Mouse (Mus musculus): ENCODE data around the gene Adora2a. TPM values are rescaled to one million over a fixed set of nuclear protein-coding genes. Genes with fewer than 3 reads are reported as not detected.
A peak's percentile ranks its signal among the peaks of the same experiment; 100 is the strongest.
"Not testable (repeated sequence)": the region's sequence is repeated elsewhere in the genome, so short reads cannot be mapped to it uniquely, and the experiment has no call there.

Adora2a gene
- 3.1 and 3.7 TPM in 2 replicates for polyA plus RNA-seq (2016; fragmentation: Nextera tagmentation; extraction: Ambion mirVana)

DNA sequence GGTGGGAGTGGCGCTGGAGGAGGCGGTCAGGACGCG is at the start of gene Adora2a:
Gene Adora2a (plus strand): TSS at position 6 of the 36 bp plus-strand sequence.
- Histone ChIP-seq H3K9ac (peak within 1 kb of the TSS; percentile 69), H3K27me3 (replicated peaks) (peaks cover 27% of the 10 kb centered on the region), H3K27ac (ENCODE audit: poor library complexity, severe bottlenecking) (peak within 1 kb of the TSS; percentile 12; the same call in 1 of the 2 replicates), H3K36me3 (peaks cover 12% of the 10 kb centered on the region), H3K4me2 (peak within 1 kb of the TSS; percentile 76), H3K4me1 (replicated peaks) (peaks cover 38% of the 10 kb centered on the region), H3K9me3 (replicated peaks) (no peaks in the 10 kb centered on the region), H3K4me3 (peak within 1 kb of the TSS; percentile 58)
- no peak for ATAC-seq (ENCODE audit: insufficient number of reproducible peaks, low FRiP score)
- 0% methylated on average over 4 of the region's 4 CpGs for WGBS

DNA sequence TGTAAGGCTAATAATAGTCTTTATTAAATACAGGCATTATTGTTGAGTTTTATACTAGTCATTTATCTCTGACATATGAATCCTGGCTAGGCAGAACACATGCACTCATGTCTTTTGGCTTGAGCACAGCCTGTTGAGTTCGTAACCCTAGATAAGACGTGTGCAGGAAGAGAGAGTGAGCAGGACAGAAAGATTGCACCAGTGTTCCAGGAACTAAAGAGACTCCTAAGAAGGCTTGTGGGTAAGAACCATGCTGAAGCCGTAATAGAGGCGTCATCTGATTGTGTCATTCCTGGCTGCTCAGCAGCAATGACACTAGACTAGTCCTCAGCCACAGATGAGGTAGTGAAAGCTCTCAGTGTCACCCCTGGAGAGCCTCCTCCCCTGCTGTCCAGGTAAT is 43.7 kb upstream of the Adora2a start:
- no peaks in the 10 kb centered on the region for H3K27me3 ChIP-seq (replicated peaks)
- 32% methylated on average over 4 of the region's 4 CpGs for whole genome bisulfite sequencing
- no peak overlapping the region for H3K4me3 ChIP-seq
- H3K4me2 ChIP-seq: no peak overlapping the region
- no peaks in the 10 kb centered on the region for H3K9me3 ChIP-seq (replicated peaks)
- H3K9ac ChIP-seq: no peak overlapping the region; the same call in 1 of the 2 replicates
- ATAC-seq (ENCODE audit: insufficient number of reproducible peaks, low FRiP score): no peak
- no peak overlapping the region for H3K27ac ChIP-seq (ENCODE audit: poor library complexity, severe bottlenecking)
- peaks cover 46% of the 10 kb centered on the region for H3K36me3 ChIP-seq
- H3K4me1 ChIP-seq (replicated peaks): peaks cover 11% of the 10 kb centered on the region

DNA sequence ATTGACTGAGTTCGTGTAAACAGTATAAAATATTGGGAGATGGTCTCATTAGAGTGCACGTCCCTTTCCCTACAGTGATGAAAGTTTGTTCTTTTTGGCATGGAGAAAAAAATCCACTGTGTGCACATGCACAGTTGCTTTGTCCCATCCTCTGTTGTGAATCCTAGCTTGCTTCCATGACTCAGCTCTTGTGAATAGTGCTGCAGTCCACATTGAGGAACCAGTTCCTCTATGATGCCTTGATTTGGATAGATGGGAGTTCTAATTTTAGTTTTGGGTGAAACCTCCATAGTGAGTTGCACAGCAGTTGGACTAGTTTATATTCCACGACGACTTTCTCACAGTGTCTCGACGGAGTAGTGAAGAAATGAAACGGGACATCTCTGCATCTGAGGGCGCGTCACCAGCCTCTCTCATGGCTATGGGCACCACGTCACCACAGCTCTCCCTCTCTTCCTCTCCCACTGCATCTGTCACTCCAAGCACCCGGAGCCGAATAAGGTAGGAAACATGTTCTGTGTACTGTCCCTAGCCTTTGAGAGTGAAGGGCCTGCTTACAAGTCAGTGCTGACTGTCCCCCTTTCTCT is 40.2 kb upstream of the Adora2a start:
- no peak for ATAC-seq (ENCODE audit: insufficient number of reproducible peaks, low FRiP score)
- Histone ChIP-seq H3K9me3 (replicated peaks) (no peaks in the 10 kb centered on the region), H3K4me3 (no peak overlapping the region), H3K36me3 (peaks cover 42% of the 10 kb centered on the region), H3K4me1 (replicated peaks) (peaks cover 11% of the 10 kb centered on the region), H3K9ac (no peak overlapping the region), H3K27ac (ENCODE audit: poor library complexity, severe bottlenecking) (no peak overlapping the region), H3K27me3 (replicated peaks) (no peaks in the 10 kb centered on the region), H3K4me2 (no peak overlapping the region)
- 89% methylated on average over 12 of the region's 12 CpGs for WGBS

DNA sequence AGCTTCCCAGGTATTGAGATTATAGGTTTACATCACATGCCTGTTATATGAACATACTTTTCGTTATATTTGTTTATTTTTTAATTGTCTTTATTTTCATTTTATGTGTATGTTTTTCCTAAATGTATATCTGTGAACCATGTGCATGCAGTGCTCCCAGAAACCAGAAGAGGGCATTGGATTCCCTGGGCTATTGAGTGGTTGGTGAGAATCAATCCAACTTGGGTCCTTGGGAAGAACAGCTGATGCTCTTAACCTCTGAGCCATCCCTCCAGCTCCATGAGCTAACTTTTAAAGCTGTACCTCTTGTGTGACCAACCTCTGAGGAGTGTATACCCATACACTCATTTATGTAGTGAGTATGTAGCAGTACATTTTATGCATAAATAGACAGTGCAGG is 39.2 kb upstream of the Adora2a start:
- H3K27ac ChIP-seq (ENCODE audit: poor library complexity, severe bottlenecking): no peak overlapping the region
- H3K4me1 ChIP-seq (replicated peaks): peaks cover 8% of the 10 kb centered on the region
- H3K9ac ChIP-seq: no peak overlapping the region
- H3K4me2 ChIP-seq: no peak overlapping the region
- H3K9me3 ChIP-seq (replicated peaks): no peaks in the 10 kb centered on the region
- H3K27me3 ChIP-seq (replicated peaks): no peaks in the 10 kb centered on the region
- WGBS: 70% methylated on average over 1 of the region's 1 CpGs
- H3K4me3 ChIP-seq: no peak overlapping the region
- peaks cover 42% of the 10 kb centered on the region for H3K36me3 ChIP-seq
- no peak for ATAC-seq (ENCODE audit: insufficient number of reproducible peaks, low FRiP score)

DNA sequence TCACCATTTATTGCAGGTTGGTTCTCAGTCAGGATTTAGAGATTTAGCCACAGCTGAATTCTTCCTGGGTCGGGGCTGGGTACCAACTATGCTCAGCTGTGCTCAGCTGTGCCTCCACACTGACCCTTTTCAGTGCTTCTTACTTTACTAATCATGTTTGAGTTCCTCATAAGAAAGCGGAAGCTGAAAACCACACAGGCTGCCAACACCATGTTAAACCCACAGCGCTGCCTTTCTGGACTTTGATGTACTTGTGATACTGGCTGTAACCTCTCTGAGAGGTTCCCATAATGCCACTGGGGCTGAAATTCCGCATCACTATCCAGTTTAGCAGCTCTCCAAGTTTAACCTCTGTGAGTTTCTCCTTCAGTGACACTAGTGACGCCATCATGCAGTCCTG is 34.0 kb upstream of the Adora2a start:
- no peak overlapping the region for H3K4me3 ChIP-seq
- H3K27me3 ChIP-seq (replicated peaks): no peaks in the 10 kb centered on the region
- no peak overlapping the region for H3K9ac ChIP-seq
- no peak overlapping the region for H3K27ac ChIP-seq (ENCODE audit: poor library complexity, severe bottlenecking)
- no peaks in the 10 kb centered on the region for H3K9me3 ChIP-seq (replicated peaks)
- WGBS: 85% methylated on average over 5 of the region's 5 CpGs
- no peak for ATAC-seq (ENCODE audit: insufficient number of reproducible peaks, low FRiP score)
- 0 out of 2 replicates have a peak, but pooled peaks cover 4% of the 10 kb centered on the region for H3K4me1 ChIP-seq (replicated peaks)
- H3K4me2 ChIP-seq: no peak overlapping the region
- H3K36me3 ChIP-seq: peaks cover 42% of the 10 kb centered on the region

DNA sequence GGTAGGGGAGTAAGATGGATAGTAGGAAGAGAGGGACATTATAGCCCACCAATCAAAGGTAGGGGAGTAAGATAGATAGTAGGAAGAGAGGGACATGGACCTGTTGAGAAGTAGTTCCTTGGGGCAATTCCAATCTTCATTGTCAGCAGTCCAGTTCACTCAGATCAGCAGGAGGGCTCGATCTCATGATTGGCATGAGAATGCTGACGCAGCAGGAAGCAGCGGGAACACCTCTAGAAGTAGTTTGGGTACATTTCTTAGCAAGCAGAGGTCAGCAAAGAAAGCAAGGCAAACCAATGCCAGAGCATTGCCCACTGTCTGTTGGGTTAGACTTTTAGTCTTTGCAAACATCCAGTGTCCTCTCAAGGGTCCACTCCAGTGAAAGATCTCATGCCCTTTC is 32.9 kb upstream of the Adora2a start:
- 94% methylated on average over 3 of the region's 3 CpGs for WGBS
- no peak for ATAC-seq (ENCODE audit: insufficient number of reproducible peaks, low FRiP score)

DNA sequence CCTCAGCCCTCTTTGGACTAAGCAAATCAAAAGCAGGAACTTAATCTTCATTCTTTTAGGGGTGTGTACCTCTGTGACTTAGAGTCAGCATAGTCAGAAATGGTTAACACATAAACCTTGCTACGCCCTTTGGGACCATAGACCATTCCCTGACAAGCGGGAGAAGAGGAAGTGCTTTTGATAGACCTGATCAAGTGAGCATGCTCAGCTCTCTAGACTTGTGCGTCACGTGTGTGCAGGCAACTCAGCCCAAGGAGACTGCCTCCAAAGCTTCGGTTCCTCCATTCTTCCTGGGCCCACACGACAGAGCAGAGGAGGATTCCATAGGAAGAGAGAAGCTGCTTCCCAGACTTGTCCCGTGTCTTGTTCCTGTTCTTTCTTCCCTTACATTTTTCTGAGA is 28.1 kb upstream of the Adora2a start:
- no peak for ATAC-seq (ENCODE audit: insufficient number of reproducible peaks, low FRiP score)
- Histone ChIP-seq H3K4me1 (replicated peaks) (peaks cover 5% of the 10 kb centered on the region), H3K27me3 (replicated peaks) (no peaks in the 10 kb centered on the region), H3K36me3 (peaks cover 28% of the 10 kb centered on the region), H3K4me3 (no peak overlapping the region), H3K9me3 (replicated peaks) (no peaks in the 10 kb centered on the region), H3K4me2 (no peak overlapping the region), H3K9ac (no peak overlapping the region), H3K27ac (ENCODE audit: poor library complexity, severe bottlenecking) (no peak overlapping the region)
- WGBS: 73% methylated on average over 7 of the region's 7 CpGs

More for the DNA sequence above, 32.9 kb upstream of the Adora2a start:
- H3K4me3 ChIP-seq: no peak overlapping the region
- H3K9me3 ChIP-seq (replicated peaks): no peaks in the 10 kb centered on the region
- H3K27me3 ChIP-seq (replicated peaks): no peaks in the 10 kb centered on the region
- H3K4me1 ChIP-seq (replicated peaks): 0 out of 2 replicates have a peak, but pooled peaks cover 4% of the 10 kb centered on the region
- H3K9ac ChIP-seq: no peak overlapping the region
- no peak overlapping the region for H3K4me2 ChIP-seq
- H3K36me3 ChIP-seq: peaks cover 40% of the 10 kb centered on the region
- no peak overlapping the region for H3K27ac ChIP-seq (ENCODE audit: poor library complexity, severe bottlenecking)

DNA sequence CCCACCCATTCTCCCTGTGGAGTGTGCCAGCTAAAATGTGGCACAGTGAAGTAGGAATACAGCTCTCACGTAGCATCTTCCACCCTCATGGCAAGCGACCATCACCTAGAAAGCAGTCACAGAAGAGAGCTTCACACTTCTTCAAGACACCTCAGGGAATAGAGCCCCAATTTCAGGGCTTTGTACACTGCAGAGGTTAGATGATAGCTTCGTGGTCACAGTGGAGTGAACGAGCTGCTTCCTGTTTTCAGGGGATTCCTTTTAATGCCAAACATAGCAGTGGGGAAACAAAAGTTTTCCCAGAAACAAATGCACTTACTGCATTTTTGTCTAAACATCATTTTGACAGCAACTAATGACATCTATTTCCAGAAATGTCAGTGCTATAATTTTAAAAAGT is 27.3 kb upstream of the Adora2a start:
- Histone ChIP-seq H3K27ac (ENCODE audit: poor library complexity, severe bottlenecking) (no peak overlapping the region), H3K9ac (no peak overlapping the region), H3K4me2 (no peak overlapping the region), H3K4me3 (no peak overlapping the region), H3K9me3 (replicated peaks) (no peaks in the 10 kb centered on the region), H3K36me3 (peaks cover 23% of the 10 kb centered on the region), H3K27me3 (replicated peaks) (no peaks in the 10 kb centered on the region), H3K4me1 (replicated peaks) (peaks cover 10% of the 10 kb centered on the region)
- WGBS: 61% methylated on average over 4 of the region's 4 CpGs
- ATAC-seq (ENCODE audit: insufficient number of reproducible peaks, low FRiP score): no peak

DNA sequence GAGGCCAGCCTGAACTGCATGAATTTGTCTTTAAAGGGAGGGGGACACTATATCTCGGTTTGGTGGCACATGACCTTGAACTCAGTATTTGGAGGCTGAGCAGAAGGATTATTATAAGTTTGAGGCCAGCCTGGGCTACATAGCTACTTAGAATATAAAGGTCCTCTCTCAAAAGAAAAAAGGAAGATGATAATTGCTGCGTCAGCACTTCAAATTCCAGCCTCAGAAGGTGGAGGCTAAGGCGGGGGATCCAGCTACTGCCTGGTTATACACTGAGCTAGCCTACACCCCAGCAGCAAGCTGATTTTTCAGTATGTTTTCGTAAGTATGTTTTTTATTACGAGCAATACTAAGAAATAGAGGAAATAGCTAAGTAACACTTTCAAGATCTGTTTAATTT is 26.0 kb upstream of the Adora2a start:
- ATAC-seq (ENCODE audit: insufficient number of reproducible peaks, low FRiP score): no peak
- H3K36me3 ChIP-seq: peaks cover 27% of the 10 kb centered on the region
- 84% methylated on average over 5 of the region's 5 CpGs for WGBS
- no peak overlapping the region for H3K9ac ChIP-seq
- H3K4me3 ChIP-seq: no peak overlapping the region
- no peaks in the 10 kb centered on the region for H3K27me3 ChIP-seq (replicated peaks)
- H3K4me1 ChIP-seq (replicated peaks): peaks cover 18% of the 10 kb centered on the region
- H3K9me3 ChIP-seq (replicated peaks): no peaks in the 10 kb centered on the region
- H3K4me2 ChIP-seq: no peak overlapping the region
- H3K27ac ChIP-seq (ENCODE audit: poor library complexity, severe bottlenecking): no peak overlapping the region

DNA sequence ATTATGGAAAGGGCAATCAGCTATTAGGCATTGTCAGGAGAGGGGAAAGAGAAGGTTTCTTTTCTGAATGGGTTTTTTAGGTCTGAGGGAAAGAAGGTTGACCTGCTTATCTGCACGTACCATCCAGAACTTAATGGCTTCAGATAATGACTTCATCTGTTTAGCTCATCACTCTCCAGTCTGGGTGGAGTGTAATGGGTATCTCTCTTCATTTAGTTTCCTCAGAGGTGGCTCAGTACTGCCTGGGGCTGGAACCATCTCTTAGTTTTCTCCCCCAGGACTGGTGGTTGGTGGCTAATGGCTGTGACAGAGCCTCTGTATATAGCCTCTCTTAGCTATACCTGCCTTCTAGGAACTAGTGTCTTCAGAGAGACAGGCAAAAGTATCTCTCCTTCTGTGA is 25.3 kb upstream of the Adora2a start:
- no peaks in the 10 kb centered on the region for H3K27me3 ChIP-seq (replicated peaks)
- no peak overlapping the region for H3K27ac ChIP-seq (ENCODE audit: poor library complexity, severe bottlenecking)
- no peak for ATAC-seq (ENCODE audit: insufficient number of reproducible peaks, low FRiP score)
- no peak overlapping the region for H3K9ac ChIP-seq
- WGBS: 85% methylated on average over 1 of the region's 1 CpGs
- H3K4me3 ChIP-seq: no peak overlapping the region
- H3K4me1 ChIP-seq (replicated peaks): peaks cover 18% of the 10 kb centered on the region
- no peak overlapping the region for H3K4me2 ChIP-seq
- H3K36me3 ChIP-seq: peaks cover 34% of the 10 kb centered on the region
- H3K9me3 ChIP-seq (replicated peaks): no peaks in the 10 kb centered on the region

DNA sequence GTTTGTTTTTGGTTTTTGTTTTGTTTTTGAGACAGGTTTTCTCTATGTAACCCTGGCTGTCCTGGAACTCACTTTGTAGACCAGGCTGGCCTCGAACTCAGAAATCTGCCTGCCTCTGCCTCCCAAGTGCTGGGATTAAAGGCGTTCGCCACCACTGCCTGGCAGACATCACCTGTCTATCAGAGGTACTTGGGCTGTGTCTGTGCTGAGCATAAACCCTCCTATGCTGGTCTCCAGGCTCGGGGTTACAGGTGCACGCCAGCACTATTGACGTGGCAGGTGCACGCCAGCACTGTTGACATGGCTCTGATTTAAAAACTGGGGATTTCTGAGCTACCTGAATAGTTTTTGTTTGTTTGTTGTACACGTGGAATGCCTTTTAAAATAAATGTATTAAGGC is 24.5 kb upstream of the Adora2a start:
- not testable (repeated sequence) for ATAC-seq (ENCODE audit: insufficient number of reproducible peaks, low FRiP score); H3K27me3 ChIP-seq (replicated peaks); H3K9me3 ChIP-seq (replicated peaks); H3K4me2 ChIP-seq; H3K9ac ChIP-seq; H3K4me3 ChIP-seq; H3K27ac ChIP-seq (ENCODE audit: poor library complexity, severe bottlenecking)
- 84% methylated on average over 8 of the region's 8 CpGs for WGBS
- H3K4me1 ChIP-seq (replicated peaks): peaks cover 18% of the 10 kb centered on the region
- peaks cover 35% of the 10 kb centered on the region for H3K36me3 ChIP-seq

DNA sequence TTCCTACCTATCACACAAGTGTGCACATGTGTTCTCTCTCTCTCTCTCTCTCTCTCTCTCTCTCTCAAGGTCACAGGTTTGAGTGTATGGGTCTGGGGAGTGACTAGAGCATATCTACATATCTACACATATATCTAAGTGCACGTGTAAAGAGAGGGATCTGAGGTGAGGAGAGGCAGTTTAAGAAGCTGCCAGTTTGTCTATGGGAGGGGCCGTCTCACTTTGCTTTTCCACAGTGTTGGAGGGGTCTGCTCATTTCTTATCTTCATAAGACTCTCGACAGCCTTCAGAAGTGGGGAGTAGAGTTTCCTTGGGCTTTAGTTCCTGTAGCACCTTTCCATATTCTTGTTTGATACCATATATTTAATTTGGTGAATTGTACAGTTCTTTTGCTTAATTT is 23.4 kb upstream of the Adora2a start:
- Histone ChIP-seq H3K36me3 (peaks cover 33% of the 10 kb centered on the region), H3K4me1 (replicated peaks) (peaks cover 18% of the 10 kb centered on the region), H3K27ac (ENCODE audit: poor library complexity, severe bottlenecking) (no peak overlapping the region), H3K4me3 (no peak overlapping the region), H3K9ac (no peak overlapping the region), H3K9me3 (replicated peaks) (no peaks in the 10 kb centered on the region), H3K27me3 (replicated peaks) (no peaks in the 10 kb centered on the region), H3K4me2 (no peak overlapping the region)
- no peak for ATAC-seq (ENCODE audit: insufficient number of reproducible peaks, low FRiP score)
- WGBS: 24% methylated on average over 3 of the region's 3 CpGs
